Mouse (Mus musculus) heart, adult 18-20 months (tissue): ENCODE results near the gene Paqr5. TPM values are rescaled to one million over a fixed set of nuclear protein-coding genes. Genes with fewer than 3 reads are reported as not detected.

ENCODE experiments used
- DNase-seq, 2 experiments: peaks; one replicate each; pipeline ENCODE4 v3.0.0; 2021 to 2022; ENCODE audit warnings: mixed read lengths in 1 of 2
- total RNA-seq, 2 experiments: library from RNA; stranded (reverse); gene quantifications; 2 replicates each; pipeline ENCODE4 v1.2.3; 2021

The Paqr5 gene
- total RNA-seq, 2 experiments from 2014 or later, result 0.18 TPM; not detected in 1

GRCm38 (mm10) chr9:62013316-62014097 is 13.1 kb downstream of the Paqr5 start:
- no peak for DNase-seq

DNA sequence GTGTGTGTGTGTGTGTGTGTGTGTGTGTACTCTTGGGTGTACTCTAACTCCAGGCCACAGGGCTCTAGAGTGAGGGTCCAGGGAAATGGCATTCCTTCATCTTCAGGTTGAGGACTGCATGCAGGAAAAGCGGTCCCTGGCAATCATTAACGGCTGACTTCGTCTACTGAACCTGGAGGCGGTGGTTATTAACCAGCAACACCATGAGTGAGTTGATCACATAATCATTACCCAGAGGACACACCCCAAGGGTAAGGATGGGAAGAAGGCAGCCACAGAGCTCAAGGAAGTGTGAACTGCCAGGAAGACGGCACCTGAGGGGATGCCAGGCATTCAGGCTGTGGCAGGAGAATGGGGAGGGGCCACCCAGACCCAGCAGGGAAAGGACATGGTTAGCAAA is 18.3 kb downstream of the Paqr5 start:
- DNase-seq, result no peak

- no peak for DNase-seq
Observed at GRCm38 (mm10) chr9:62007028-62007427, 19.6 kb downstream of the Paqr5 start.

DNA sequence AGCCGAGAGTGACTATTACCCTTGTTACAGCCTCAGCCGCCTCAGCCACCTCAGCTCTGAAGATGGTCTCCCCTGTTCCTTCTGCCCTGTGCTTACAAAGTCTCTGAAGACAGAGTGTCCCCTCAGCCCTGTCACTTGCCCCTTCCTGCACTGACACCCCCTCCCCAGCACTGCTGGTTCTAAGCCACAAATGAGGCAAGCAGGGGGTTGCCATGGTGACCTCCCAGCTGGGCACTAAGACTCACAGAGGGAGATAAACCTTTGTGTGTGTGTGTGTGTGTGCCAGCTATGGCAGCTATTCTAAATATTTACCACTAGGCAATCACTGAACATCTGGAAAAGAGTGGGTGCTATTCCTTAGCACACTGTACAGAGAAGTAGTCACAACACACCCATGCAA is 23.0 kb downstream of the Paqr5 start:
- no peak for DNase-seq

DNA sequence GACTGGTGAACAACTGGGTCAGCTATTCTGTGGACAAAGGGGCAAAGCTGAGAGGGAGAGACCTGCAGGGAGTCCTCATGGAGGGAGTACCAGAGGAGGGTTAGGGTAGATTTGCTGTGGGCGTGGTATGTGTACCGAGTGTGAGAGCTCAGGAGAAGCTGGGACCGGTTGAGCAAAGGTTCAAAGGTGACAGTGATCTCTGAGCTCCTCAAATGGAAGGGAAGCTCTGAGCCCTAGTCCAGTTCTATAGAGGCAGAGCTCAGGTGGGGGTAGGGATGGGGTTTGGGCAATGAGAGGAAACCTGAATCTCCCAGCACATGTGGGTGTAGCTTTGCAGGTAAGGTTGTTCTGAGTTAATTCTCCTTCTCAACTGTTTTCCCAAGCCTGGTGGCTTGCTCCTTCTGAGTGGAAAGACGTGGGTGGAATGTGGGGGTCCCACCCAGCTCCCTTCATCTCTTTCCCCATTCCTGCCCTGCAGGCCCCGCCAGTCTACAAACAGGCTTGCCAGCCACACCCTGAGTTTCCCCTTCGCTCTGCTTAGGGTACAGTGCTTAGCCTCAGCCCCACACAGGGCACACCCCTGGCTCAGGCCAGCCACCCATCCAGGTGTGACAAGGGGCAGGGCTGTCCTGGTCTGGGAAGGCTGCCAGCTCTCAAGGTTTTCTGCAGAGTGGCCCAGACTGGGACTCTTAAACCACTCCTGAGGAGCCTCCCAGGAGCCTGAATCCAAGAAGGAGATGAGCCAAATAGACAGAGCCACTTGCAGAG is 26.8 kb downstream of the Paqr5 start:
- no peak for DNase-seq

GRCm38 (mm10) chr9:61997860-61998259 is 28.8 kb downstream of the Paqr5 start:
- DNase-seq, result peak; percentile 27 to 32

DNA sequence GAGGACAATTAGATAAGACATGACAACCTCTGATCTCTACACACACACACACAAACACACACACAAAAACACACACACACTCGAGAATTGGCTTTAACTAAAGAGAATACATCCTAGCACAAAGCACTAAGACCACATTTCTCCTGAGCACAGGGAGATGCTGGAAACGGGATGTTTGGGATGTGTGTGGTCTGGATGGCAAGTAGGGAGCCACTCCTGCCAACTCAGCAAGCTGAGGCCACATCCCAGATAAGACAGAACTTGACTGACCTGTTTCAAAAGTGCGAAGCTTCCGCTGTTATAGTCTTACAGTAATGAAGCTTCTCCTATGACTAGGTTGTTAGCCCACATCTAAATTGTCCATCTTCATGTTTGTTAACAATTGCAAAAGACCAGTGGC is 35.5 kb downstream of the Paqr5 start:
- DNase-seq, result no peak

DNA sequence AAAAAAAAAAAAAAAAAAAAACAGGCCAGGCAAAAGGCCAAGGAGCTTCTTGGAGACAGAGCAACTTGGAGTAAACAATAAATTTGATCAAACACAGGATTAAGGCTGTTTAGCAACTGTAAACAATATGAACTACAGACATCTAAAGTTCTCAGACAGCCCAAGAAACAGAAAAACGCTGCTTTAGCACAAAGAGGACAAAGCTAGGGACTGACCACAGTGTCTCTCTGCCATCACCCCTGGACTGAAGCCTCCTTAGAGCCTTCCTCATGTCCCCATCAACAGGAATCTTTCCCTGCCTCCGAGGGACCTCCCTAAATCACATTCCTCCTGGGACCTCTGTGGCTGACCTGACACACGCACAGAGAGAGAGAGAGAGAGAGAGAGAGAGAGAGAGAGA is 35.9 kb downstream of the Paqr5 start:
- no peak for DNase-seq

- DNase-seq, result no peak
Observed at GRCm38 (mm10) chr9:61986055-61986454, 40.6 kb downstream of the Paqr5 start.

- DNase-seq, result peak; percentile 58 to 84
Observed at GRCm38 (mm10) chr9:61985183-61985863, 41.3 kb downstream of the Paqr5 start.

- DNase-seq, result peak in 1 of 2 experiments; percentile 36
Observed at GRCm38 (mm10) chr9:61982940-61983620, 43.6 kb downstream of the Paqr5 start.

DNA sequence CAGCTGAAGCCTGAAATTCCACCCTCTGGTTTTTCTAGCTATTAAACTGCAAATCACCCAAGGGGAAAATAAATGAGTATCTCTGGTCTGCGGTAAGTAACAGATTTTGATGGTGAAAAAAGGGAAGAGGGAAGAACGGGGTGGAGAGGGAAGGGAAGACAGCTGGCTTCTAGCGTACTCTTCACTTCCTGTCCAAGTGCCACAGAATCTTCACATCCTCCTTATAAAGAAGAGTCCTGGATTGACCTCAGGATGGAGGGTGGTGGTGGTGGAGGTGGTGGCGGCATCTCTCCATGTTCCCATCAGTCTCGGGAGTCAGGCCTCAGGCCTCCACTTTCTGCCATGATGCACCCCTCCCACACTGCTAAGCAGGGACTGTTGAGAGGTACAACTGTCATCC is 44.8 kb downstream of the Paqr5 start:
- DNase-seq, result peak in 1 of 2 experiments; percentile 37

DNA sequence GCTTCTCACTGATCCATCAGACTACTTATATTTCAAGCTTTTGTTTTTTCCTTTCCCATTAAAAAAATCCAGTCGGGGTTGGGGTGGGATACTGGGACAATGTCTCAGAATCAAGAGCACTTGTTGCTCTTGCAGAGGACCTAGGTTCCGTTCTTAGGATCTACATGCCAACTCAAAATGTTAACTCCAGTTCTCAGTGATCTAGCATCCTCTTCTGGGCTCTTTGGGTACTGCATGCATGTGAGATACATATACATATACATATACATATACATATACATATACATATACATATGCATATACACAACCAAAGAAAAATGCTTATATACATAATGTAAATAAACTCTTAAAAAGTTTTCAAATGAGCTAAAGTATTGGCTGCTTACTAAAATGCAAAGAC is 46.7 kb downstream of the Paqr5 start:
- DNase-seq, result no peak

- peak in 1 of 2 experiments; percentile 64 for DNase-seq
Observed at GRCm38 (mm10) chr9:61977258-61977945, 49.3 kb downstream of the Paqr5 start.

DNA sequence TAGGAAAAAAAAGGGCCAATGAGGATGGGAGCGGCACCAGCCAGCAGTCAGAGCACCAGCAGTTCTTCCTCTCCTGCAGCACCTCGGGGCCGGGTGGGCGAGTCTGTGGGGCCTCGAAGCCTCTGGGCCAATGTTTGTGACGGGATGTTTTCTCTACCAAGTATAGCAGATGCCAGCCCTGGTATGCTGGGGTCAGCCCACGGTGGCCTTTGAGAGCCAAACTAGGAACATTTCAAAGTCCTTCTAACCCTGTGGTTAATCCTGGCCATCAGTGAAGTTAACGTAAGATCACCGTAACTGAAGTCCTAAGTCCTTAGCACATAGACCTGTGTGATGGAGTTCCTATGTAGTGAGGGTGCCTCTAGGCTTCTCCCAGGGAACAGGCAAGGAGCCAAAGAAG is 54.6 kb downstream of the Paqr5 start:
- no peak for DNase-seq

DNA sequence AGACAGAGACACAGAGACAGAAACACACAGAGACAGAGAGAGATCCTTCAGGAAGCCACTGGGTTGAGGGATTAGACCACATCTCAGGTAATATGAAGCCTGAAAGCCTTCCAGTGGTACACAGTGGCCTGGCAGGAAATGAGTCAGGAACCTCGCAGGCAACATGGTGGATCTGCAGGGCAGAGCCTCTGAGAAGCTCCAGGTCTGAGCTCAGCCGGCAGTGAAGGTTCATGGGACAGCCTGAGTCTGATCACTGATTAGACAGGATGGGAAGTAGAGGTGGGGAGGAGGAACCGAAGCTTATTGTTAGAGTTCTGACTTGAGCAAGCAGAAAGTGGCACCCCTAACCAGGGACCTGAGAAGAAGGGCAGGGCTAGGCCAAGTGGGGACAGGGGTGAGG is 55.6 kb downstream of the Paqr5 start:
- DNase-seq, result no peak

DNA sequence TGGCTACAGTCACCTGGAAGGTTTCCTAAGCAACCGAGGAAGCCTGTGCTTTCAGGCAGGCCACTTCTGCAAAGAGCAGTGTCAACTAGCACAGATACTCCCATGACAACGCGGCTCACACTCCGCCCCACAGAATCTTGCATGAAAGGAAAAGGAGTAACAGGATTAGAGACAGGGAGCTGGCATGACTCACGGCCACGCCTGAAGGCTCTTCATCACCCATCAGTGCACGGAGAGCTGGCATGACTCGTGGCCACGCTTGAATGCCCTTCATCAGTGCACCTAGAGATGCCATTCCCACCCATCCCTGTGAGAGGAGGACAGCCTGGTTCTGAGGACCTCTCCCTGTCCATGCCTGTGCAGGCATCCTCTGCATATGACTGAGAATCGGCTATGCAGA is 59.3 kb downstream of the Paqr5 start:
- peak in 1 of 2 experiments; percentile 27 for DNase-seq

GRCm38 (mm10) chr9:61965987-61966386 is 60.7 kb downstream of the Paqr5 start:
- peak in 1 of 2 experiments; percentile 26 for DNase-seq

DNA sequence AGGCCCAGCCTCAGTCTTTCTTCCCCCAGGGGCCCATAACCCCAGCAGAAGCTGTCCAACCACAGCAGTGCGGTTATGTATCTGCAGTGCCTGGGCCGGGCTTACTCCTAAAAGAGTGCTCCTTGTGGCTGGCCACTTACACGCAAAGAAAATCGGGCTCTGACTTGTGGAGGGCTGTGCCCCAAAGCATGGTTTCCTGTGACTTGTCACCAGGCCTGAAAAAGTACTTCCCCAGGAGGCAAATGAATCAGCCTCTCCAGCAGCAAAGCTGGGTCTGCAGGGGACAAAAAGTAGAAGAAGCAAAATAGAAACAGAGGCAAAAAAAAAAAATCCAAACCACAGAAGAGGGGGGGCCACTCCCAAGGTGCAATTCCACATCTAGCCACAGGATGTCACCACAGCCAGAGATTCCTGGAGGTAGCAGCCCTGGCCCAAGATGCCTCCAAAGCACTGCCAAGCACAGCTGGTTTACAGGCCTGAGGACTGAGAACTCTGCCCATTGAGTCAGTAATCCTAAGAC is 61.2 kb downstream of the Paqr5 start:
- DNase-seq, result peak; percentile 83 to 84

DNA sequence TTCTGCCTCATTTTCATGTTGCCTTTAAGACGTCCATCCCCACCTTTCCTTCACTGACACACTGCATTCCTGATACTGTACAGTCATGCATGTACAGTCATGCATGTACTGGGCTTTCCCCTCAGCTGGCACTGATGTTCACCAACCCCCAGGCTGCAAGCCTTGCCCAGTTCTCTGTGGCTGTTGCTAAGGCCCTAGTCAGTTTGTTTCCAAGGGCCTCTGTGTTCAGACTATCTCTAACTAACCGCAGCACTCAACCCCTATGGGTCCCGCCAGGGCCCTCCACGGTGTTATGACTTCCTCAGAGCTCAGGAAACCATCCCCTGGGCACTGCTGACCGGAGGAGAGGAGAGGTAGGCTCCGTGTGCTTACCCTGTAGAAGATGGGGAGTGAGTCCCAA is 63.3 kb downstream of the Paqr5 start:
- DNase-seq, result no peak

GRCm38 (mm10) chr9:61961181-61961580 is 65.5 kb downstream of the Paqr5 start:
- DNase-seq, result no peak
